Mouse (Mus musculus) cortical plate, adult 2 months (tissue): ENCODE measurements at regions not wholly inside any gene's neighbourhood (a gene's known extent, or its start where the extent isn't known, plus 50 kb on each side); places are given as distances from the start of the nearest gene placed in this dataset.

Source experiments
- CTCF ChIP-seq: fragments of 200-500 bp; IDR thresholded peaks from 2 replicates; pipeline ENCODE4 v1.5.1; 2011; ENCODE audit warnings: mild to moderate bottlenecking, control low read depth, low read length; ENCODE audit not compliant: insufficient read depth; ENCODE audit errors: extremely low read depth
- POLR2A ChIP-seq: fragments of 200-500 bp; IDR thresholded peaks from 2 replicates; pipeline ENCODE4 v1.6.1; 2011; ENCODE audit warnings: mild to moderate bottlenecking, low read length, control low read depth; ENCODE audit not compliant: insufficient read depth; ENCODE audit errors: extremely low read depth

GRCm38 (mm10) chr4:148384251-148385230, 60.0 kb downstream of the Ubiad1 start:
- TF ChIP-seq CTCF: no peak
- TF ChIP-seq POLR2A: no peak
